Mouse (Mus musculus): ENCODE measurements around the gene Slc35c1.

Slc35c1 gene

DNA sequence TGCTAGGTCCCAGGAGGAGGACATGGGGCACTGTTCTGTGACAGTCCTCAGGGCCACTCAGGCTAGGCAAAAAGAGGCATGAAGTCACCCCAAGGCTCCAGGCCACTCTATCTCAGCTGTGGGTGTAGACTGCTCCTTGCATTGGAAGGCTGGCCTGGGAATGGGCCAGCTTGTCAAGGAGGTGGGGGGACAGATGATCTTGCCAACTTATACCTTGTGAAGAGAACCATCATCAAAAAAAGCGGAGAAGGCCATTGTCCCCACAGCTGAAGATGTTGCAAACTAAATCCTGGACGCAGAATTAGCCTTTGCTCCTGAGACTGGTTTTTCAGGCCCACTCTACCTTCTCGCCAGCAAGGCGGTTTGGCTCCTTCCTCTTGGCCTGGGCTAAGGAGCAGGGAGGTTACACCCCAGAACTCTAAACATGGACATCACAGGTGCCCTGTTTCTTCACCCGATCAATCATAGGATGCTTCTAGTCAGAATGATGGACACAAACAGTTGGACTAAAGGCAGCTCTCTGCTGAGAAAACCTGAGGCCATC lies 56.5 kb downstream of the Slc35c1 start:
- DNase-seq (ENCODE audit: low spot score): no peak
